Mouse (Mus musculus) common myeloid progenitor, adult 5-6 weeks (primary cell): ENCODE measurements around the gene Tfeb. TPM values are rescaled to one million over a fixed set of nuclear protein-coding genes. Genes with fewer than 3 reads are reported as not detected.

Experiments
- ATAC-seq: replicated peaks from 2 replicates; pipeline ENCODE4 v1.8.0; 2016; ENCODE audit warnings: low read depth, mild to moderate bottlenecking, moderate TSS enrichment, inconsistent platforms; ENCODE audit not compliant: poor library complexity, severe bottlenecking
- total RNA-seq: library from RNA; stranded (forward); fragments of 200-1000, 187-1606 nt; gene quantifications from 2 replicates; pipeline ENCODE4 v1.2.3, GENCODE M21; 2017

The Tfeb gene
- total RNA-seq, 1 experiment from 2014 or later = 5.8 TPM

DNA sequence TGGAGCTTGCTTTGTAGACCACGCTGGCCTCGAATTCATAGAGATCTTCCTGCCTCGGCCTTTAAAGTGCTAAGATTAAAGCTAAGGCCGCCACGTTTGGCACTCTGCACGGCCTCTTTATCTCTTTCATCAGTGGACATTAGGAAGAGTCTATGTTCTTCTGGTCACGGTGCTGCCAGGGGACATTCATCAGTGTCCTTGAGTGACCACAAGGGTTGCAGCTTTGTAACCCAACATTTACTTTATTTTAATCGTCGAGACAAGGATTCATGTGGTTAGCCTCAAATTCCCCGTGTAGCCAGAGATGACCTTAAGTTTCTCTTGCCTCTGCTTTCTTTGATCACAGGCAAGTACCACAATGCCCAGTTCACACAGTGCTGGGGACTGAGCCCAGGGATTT, 43.6 kb downstream of the Tfeb start:
- no peak for ATAC-seq

DNA sequence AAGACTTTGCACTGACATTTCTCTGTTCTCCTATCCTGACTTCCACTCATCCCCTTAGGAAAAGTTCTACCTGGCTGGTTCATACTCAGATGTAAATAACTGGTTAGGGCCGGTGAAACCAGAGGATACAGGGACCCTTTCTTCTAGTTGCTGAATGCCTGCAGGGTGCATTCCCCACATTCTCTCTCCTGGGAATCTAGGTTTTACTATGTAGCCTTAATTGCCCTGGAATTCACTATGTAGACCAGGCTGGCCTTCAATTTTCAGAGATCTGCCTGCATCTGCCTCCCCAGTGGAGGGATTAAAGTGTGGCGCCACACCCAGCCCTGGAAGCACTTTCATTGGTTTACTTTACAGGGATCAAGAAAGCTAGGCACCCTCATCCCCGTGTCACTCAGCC, 45.7 kb downstream of the Tfeb start:
- no peak for ATAC-seq

- no peak for ATAC-seq
Observed at GRCm38 (mm10) chr17:47783445-47784223, 46.8 kb downstream of the Tfeb start.

DNA sequence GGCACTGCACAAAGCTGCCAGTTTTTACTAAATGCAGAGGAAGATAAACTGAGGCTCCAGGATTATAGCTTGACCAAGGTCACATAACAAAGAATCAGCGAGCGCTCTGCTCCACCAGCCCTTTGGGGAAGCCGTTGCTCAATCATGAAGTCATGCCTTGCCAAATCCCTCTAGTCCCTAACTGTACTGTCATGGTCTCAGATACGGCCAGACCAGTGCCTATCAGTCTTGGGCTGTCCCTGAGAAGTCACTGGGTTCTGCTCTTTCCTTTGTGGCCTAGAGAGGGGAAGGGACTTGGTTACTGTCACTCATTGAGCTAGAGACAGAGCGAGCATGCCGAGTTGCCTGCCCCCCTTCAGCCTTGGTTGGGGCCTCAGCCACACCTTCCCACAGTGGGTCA, 47.6 kb downstream of the Tfeb start:
- ATAC-seq = peak; percentile 74

DNA sequence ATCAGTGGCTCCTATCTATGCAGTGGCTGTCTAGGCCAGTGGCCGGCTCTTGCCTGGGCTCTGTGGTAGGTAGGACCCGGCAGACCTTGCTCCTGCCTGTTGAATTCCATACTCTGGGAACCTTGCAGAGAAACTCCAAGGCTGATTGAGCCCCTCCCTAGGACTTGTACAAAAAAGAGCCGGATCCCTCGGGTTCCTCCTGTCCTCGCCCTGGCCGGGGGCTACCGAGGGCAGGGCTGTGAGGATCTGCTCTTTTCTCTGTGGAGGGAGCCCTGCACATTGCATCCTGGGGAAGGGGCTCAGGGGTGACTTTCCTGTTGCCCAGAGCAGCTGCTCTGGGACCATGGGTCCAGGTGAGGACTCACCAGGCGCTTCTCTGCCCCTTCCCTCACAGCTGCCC, 50.8 kb downstream of the Tfeb start:
- no peak for ATAC-seq

DNA sequence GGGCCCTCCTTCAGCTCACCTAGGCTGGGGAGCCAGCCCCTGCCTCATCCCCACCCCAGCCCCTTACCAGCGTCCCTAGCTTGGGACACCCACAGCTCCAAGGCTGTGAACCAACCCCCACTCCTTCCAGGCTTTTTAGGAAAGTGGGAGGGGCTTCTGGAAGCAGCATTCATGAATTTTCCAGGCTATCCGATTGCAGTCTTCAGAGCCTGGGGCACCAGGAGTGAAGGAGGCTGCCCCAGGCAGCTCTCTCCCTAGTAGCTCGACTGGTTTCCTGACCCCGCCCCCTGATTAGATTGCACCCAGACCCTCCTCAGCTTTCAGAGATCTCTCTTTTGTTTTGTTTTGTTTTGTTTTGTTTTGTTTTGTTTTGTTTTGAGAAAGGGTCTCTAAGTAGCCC, 51.5 kb downstream of the Tfeb start:
- ATAC-seq = no peak

DNA sequence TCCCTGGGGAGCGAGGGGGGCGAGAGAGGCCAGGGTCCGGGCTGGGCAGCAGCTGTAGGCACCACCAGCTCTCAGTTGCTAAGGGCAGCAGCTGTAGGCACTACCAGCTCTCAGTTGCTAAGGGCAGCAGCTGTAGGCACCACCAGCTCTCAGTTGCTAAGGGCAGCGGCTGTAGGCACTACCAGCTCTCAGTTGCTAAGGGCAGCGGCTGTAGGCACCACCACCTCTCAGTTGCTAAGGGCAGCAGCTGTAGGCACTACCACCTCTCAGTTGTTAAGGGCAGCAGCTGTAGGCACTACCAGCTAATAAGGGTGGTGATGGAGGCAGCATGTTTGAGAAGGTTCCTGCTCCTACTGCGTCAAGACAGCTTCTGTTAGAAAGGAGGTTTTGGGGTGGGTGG, 52.2 kb downstream of the Tfeb start:
- ATAC-seq = no peak

GRCm38 (mm10) chr17:47792098-47792863, 55.5 kb downstream of the Tfeb start:
- peak; percentile 72 for ATAC-seq

DNA sequence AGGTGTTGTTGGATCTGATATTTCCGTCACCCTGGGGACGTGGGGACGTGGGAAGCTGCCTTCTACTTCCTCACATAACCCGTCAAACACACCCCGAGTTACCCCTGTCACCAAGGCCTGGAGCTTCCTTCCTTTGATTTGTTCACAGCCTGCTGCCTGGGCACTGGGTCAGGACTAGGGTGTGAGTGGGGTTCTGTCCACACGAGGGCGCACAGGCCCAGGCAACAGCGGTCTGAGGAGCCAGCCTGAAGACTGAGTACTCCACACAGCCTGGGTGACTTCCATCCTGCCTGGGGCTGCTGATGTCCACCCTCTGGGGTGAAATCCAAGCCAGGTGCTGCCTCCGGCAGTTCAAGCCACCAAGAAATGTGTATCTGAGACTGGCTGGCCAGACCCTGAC, 56.5 kb downstream of the Tfeb start:
- ATAC-seq = peak; percentile 79

GRCm38 (mm10) chr17:47795446-47795845, 58.6 kb downstream of the Tfeb start:
- ATAC-seq = peak; percentile 70

DNA sequence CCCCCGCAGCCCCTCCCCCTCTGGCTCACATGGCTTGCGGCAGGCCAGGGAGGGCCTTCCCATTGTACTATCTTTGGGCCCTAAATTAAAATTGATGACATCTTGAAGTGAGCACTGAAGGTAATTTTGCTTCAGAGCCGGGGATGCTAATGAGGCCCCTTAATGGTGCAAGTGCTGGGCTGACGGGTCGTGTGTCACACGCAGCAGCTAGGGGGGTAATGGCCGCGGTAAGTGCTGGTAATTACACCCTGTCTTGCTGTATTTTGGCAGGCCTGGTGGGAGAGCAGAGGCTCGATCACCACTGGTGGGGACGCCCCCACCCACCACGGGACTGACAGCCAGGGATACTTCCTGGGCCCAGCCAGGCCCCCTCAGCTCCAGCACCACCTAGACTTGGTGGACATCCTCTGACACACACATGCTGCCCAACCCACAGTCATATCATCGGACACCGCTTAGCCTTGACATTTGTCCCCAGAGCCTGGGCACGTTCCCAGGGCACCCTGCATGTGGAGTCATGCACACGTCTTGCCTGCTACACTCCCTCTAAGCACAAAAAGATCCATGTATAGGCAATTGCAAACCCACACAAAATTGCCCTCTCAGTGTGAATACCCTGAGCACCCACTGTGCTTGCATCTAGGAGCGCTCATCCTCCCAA, 59.5 kb downstream of the Tfeb start:
- no peak for ATAC-seq

- ATAC-seq = no peak
Observed at GRCm38 (mm10) chr17:47796968-47797367, 60.1 kb downstream of the Tfeb start.

- no peak for ATAC-seq
Observed at GRCm38 (mm10) chr17:47797383-47797782, 60.6 kb downstream of the Tfeb start.

- ATAC-seq = peak; percentile 49
Observed at GRCm38 (mm10) chr17:47802806-47803205, 66.0 kb downstream of the Tfeb start.

- no peak for ATAC-seq
Observed at GRCm38 (mm10) chr17:47803662-47804061, 66.8 kb downstream of the Tfeb start.

- no peak for ATAC-seq
Observed at GRCm38 (mm10) chr17:47805047-47805835, 68.4 kb downstream of the Tfeb start.

DNA sequence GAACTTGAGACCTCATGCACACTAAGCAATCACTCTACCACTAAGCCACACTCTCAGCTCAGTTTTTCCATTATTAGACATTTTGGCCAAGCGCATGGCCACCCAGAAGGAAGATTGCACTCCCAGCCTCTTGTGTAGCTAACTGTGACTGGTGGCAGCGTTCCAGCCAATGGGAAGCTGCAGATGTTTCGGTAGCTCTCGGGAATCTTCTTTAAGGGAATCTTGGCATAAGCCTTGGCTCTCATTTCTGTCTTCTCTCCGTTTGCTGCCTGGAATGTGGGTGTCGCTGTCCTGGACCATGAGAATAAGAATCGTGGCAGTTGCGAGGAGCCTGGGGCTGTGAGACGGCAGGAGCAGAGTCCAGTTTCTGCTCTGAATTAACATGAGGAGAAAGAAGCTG, 69.4 kb downstream of the Tfeb start:
- ATAC-seq = no peak

DNA sequence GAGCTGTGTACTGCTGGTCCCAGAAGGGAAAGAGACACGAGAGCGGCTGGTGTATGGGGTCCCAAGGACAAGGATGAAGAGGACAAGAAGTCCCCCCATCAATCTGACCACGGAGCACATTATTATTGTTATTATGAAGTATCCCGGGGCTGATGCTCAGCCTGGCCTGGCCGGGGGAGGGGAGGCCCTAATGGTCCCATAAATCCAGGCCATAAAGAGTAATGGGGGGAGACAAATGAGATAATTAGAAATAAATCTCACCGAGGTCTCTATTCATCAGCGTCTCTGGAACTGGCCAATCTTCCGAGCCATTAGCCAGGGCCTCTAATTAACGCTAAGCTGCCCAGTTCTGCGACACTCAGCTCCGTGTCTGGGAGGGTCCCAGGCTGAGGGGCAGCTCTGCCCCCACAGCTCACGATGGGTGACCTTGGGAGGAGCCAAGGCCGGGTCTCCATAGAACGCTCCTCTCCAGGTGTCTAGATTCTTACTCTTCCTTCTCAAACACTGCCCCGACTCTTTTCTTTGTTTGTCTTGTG, 74.5 kb downstream of the Tfeb start:
- no peak for ATAC-seq

DNA sequence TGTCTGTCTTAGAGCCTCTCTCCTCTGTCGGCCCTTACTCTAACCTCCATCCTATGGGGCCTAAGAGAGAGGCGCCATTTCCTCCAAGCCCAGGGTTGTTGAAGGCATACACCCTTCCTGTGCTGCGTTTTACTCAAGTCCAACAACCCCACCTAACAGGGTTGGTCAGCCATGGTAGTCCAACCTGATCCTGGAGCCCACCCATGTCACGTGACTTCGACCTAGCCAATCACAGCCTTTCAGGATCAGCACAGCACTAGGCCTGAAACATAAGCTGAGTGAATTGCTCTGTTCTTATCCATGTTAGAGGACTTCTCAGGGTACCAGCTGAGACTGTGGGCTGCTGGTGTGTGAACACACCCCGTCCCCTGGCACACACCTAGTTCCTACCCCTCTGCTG, 75.4 kb downstream of the Tfeb start:
- no peak for ATAC-seq

DNA sequence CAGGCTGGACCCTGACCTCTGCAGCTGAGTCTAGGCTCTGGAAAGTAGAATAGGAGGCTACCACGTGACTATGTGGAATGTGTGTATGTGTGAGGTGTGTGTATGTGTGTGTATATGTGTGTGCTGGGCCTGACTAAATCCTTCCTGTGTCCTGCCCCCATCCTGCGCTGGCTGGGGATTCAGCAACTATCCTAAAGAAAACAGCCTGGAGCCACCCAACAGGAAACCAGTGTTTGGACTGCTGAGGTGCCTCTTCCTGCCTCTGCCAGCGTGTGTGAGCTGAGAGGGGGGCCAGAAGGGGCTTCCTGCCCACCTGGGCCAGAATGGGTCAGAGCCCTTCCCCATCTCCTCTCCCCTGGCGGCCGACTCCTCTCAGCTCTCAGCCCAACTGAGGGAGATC, 76.8 kb downstream of the Tfeb start:
- no peak for ATAC-seq
